Mouse (Mus musculus): ENCODE measurements at regions not wholly inside any gene's neighbourhood (a gene's known extent, or its start where the extent isn't known, plus 50 kb on each side); places are given as distances from the start of the nearest gene placed in this dataset.

DNA sequence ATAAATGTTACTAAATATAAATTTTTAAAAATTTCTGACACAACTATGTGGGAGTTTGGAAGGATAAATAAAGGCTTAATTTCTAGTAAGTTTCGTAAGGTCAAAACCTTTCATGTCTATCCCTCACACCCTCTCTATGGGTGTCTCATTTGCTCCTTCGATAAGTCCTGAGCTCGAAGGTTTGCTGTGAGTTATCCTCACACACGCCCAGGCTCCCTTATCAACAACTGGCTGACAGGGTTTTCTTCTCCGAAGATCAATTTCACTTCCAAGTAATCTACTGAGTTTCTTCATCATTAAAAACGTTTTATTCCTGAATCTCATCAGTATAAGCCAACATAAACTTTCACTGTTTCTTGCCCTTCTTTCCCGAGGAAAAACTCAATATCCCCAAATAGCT, 416.0 kb upstream of the Nudt12 start:
- DNase-seq, result no peak

- peak in 1 of 2 experiments; percentile 0 for DNase-seq
Measured at GRCm38 (mm10) chr17:59421489-59421888, 408.3 kb upstream of the Nudt12 start.

- no peak for DNase-seq
Measured at GRCm38 (mm10) chr17:59409315-59409714, 396.1 kb upstream of the Nudt12 start.

- DNase-seq, result no peak
Measured at GRCm38 (mm10) chr17:59404525-59404924, 391.4 kb upstream of the Nudt12 start.

- no peak for DNase-seq
Measured at GRCm38 (mm10) chr17:59397404-59397803, 384.2 kb upstream of the Nudt12 start.

GRCm38 (mm10) chr17:59383107-59383438, 369.9 kb upstream of the Nudt12 start:
- no peak for DNase-seq

GRCm38 (mm10) chr17:59382225-59383106, 369.3 kb upstream of the Nudt12 start:
- DNase-seq, result no peak

DNA sequence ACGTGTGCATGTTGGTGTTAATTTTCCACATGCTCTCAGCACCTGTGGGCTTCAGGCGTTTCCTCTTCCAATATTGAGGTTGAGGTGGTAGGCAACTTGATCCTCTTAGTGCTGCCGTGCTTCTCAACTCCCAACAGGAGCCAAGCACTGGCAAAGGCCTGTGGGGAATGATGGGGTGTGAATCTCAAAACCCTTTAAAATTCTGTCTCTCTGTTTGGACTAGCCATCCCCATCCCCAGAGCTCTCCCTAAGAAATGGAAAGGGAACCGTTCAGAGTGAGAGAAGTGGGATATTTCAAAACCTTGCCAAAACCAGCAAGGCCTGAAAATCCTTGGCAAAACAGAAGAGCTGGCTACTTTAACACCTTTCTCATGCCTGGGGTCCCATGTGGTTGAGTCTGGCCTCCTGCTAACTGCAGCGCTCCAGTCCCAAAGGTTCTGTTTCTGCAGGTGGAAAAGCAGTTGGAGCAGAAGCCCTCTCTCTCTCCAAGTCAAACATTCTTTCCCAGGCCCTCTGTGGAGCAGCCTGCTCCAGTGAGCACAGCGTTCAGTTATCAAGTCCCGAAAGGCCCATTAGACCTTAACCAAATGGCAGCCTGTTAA, 360.4 kb upstream of the Nudt12 start:
- DNase-seq, result no peak

- DNase-seq, result no peak
Measured at GRCm38 (mm10) chr17:59369624-59370541, 356.7 kb upstream of the Nudt12 start.

DNA sequence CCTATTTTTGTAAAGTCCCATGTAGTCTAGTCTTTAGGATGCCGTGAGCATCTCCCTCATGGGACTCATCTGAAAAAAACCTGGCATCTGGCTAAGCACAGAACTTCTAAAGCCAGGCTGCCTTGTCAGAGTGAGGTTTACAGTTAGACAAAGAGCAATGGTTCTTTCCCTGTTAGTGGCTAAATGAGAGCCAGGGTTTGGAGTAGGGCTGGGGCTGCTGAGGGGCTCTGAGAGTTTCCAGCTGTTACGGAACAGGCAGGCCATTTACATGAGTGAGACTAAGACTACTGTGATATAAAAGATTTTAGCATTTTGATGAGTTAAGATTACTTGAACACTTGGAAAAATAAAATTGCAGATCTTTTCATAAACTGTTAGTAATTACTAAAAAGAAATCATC, 352.2 kb upstream of the Nudt12 start:
- DNase-seq, result peak; percentile 8

DNA sequence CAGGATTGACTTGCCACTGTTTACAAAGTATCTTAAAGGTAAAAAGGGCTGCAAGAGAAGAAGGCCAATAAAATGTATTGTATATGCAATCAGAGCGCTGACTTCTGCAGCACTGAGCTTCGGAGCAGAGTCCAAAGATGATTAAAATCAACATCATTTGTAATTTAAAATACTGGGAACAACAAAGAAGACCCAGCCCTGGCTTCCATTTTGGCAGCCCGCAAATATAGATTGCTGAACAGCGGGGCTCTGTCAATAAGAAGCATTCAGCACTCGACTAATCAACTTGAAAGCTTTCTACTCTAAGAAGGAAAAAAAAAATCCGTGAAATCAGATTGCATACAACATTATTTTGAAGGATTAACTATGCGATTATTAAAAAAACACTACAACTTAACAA, 348.9 kb upstream of the Nudt12 start:
- no peak for DNase-seq

DNA sequence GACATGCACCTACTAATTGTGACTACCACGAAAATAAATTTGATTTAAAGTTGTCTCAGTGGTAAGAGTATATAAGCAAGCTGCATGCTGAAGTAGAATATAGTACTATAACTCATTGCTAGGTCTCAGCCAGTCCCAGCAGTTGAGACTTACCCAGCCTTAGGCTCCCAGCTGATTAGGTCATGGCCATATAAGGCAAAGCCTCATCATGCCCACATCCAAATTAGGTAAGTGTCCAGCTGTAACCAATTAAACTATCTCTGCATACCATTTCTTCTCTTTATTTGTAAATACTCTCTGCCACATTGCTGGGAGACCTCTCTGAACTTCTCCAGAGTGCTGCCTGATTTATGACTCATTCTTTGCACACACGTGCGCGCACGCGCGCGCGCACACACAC, 347.9 kb upstream of the Nudt12 start:
- no peak for DNase-seq

DNA sequence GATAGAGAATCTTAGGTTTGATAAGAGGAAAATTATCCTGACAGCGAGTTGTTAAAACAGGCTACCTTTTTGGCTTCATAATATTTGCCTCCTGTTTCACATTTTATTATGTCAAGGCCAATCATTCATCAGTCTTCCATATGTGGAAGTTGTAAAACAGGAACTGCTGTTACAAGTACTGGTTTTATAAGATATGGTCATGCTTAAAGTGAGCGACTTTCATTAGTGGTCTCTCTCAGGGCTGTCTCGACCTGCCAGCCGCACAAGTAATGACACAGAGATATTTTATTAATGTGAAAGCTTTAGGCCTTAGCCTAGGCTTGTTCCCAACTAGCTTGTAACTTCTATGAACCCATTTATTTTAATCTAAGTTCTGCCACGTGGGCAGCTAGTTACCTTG, 346.3 kb upstream of the Nudt12 start:
- no peak for DNase-seq

DNA sequence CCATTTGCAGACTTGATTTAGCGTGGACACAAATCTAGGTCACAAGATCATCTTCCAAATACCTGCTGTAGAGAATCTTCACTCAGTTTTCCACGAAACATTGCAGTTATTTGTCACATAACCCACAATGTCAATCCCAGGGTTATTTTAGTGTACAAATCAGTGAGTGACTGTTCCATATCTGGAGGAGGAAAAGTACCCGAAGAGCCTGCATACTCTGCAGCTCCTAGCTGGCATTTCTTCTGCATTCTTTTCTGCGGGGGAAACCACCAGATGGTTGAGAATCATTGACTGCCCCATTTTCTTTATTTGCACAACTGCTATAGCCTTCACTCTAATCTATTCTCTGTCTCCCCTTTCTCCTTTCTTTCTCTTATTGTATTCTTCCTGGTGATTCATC, 332.4 kb upstream of the Nudt12 start:
- DNase-seq, result no peak

DNA sequence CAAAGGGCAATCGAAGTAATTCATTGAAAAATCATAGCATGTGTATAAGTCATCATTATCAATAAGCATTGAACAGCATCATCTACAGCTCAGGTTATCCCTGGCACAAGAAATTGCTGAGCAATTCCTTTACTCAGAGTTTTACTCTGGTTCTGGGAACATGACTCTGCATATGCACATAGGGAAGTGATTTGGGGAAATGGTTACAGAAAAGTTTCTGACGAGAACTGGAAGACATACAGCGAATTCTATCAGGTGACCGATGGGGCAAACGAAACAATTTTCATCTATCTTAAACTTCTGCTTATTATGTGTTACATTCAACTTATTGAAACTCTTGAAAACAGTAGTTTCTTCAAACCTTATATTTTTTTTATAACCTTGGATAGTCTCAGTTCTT, 284.8 kb upstream of the Nudt12 start:
- no peak for DNase-seq

DNA sequence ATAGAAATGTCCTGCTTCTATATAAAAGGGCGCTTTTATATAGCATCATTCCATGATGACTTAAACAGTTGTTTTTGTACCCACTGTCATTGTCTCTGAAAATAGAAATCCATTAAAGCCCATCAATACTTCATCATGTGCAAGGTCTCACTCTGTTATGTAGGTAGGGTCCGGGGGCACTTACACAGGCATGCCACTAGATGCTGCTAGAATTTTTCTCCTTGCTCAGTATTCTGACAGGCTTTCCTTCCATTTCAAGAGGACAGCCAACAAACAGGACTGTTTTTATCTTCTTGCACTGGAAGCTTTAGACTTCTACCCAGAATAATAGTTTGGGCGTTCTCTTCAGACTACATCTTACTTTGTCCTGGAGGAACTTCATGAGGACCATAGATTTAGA, 268.2 kb upstream of the Nudt12 start:
- DNase-seq, result peak; percentile 4 to 6

GRCm38 (mm10) chr17:59279811-59280210, 266.6 kb upstream of the Nudt12 start:
- no peak for DNase-seq

DNA sequence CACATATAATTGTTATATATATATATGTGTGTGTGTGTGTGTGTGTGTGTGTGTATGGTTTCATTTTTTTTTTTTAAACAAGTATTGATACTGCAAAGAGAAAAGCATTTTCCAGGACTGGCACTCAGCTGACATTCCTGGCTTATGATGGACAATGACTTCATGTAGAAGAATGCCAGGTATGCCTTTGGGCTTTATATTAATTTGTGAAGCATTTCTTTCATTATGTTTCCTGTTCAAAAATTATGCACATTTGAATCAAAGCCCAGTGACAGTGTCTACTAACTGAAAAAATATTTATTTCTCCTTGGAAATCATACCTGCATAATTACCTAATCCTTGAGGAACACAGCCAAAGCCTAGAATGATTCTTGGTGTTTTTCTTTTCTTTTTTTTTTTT, 256.4 kb upstream of the Nudt12 start:
- no peak for DNase-seq

GRCm38 (mm10) chr17:59249000-59249399, 235.8 kb upstream of the Nudt12 start:
- no peak for DNase-seq

DNA sequence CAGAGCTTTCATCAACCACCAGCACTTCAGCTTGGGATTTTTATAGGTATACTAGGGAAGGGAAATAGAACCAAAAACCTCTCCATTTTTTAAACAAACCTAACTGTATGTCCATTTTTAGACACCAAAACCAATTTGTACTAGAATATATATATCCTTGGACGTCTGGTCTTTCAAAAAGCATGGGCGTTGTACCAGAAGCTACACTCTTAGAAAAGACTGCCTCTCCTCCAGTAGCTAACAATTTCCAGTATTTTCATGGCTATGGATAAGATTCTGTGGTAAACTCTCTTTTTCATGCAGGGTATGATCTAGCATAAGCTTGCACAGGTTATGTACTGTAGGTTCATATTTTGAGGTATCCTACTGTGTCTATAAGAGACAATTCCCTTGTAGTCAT, 219.1 kb upstream of the Nudt12 start:
- no peak for DNase-seq

All from kidney, postnatal 4 days (tissue).